Mouse (Mus musculus) neural tube, embryonic 14.5 days (tissue): ENCODE measurements around the gene Bcas3. TPM values are rescaled to one million over a fixed set of nuclear protein-coding genes. Genes with fewer than 3 reads are reported as not detected.

Experiments
- ATAC-seq: fragments of 200-750 bp; cut with Nextera tagmentation; 2 replicates; pipeline ENCODE4 v1.8.0; 2017; ENCODE audit warnings: low read depth, mild to moderate bottlenecking, moderate TSS enrichment, moderate library complexity
- H3K27ac ChIP-seq: fragments of 300-500 bp; sonication (generic); 2 replicates; pipeline ENCODE4 v1.5.1; 2014; ENCODE audit warnings: low read depth, mild to moderate bottlenecking, control low read depth, low read length, moderate library complexity, mixed read lengths
- H3K27me3 ChIP-seq: fragments of 300-500 bp; sonication (generic); 2 replicates; pipeline ENCODE4 v1.6.1; 2014; ENCODE audit warnings: low read length; ENCODE audit not compliant: control insufficient read depth, insufficient read depth
- H3K36me3 ChIP-seq: fragments of 300-500 bp; sonication (generic); 2 replicates; pipeline ENCODE4 v1.6.1; 2014; ENCODE audit warnings: low read length, mixed read lengths; ENCODE audit not compliant: control insufficient read depth, insufficient read depth
- H3K4me1 ChIP-seq: fragments of 300-500 bp; sonication (generic); 2 replicates; pipeline ENCODE4 v1.6.1; 2014; ENCODE audit warnings: low read length; ENCODE audit not compliant: control insufficient read depth, insufficient read depth
- H3K4me2 ChIP-seq: fragments of 300-500 bp; sonication (generic); 2 replicates; pipeline ENCODE4 v1.6.1; 2014; ENCODE audit warnings: mild to moderate bottlenecking, low read depth, low read length, control low read depth
- H3K4me3 ChIP-seq: fragments of 300-500 bp; sonication (generic); 2 replicates; pipeline ENCODE4 v1.5.1; 2014; ENCODE audit warnings: low read depth, low read length, control low read depth, mixed read lengths
- H3K9ac ChIP-seq: fragments of 300-500 bp; sonication (generic); replicated peaks from 2 replicates; pipeline ENCODE4 v1.6.1; 2014; ENCODE audit warnings: low read depth, mild to moderate bottlenecking, control low read depth, low read length, mixed read lengths
- H3K9me3 ChIP-seq: fragments of 300-500 bp; sonication (generic); 2 replicates; pipeline ENCODE4 v1.6.1; 2016; ENCODE audit warnings: low read length; ENCODE audit not compliant: control insufficient read depth
- WGBS: fragments of 180-500 bp; shearing (Covaris S2); extraction: QIAGEN DNeasy Blood & Tissue Kit; methylation state at CpG from one replicate; pipeline ENCODE4 v1.1.7; 2014; 5-methylcytosine and 5-hydroxymethylcytosine counted together
- polyA plus RNA-seq: library from polyadenylated mRNA; unstranded; fragments of >200 nt; fragmentation: Nextera tagmentation; extraction: Ambion mirVana; gene quantifications from 2 replicates; pipeline ENCODE4 v1.2.1, GENCODE M21; 2014

Gene Bcas3
- polyA plus RNA-seq, 1 experiment from 2014 or later, result 30.9 TPM

DNA sequence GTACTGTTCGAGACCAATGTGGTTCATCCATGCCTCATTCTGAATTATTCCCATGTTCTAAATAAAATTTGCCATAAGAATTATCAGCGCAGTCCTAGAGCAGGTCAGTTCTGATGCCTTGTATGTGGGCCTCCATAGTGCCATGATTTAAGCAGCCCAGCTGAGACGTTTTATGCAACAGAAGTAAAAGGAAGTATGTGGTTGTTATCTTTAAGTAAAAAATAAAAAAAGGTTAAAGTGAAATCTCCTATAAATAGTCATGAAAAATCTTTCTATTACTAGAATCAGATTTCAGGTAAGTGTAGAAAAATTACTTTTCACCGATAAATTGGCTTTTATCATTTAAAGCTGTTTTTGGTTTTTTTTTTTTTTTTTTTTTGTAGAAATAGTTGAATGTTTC, 290.1 kb downstream of the Bcas3 start:
- 79% methylated on average over 4 of the region's 4 CpGs for WGBS
- Histone ChIP-seq H3K27me3 (no peaks in the 10 kb centered on the region), H3K27ac (no peak overlapping the region), H3K4me1 (peaks cover 26% of the 10 kb centered on the region), H3K9ac (no peak overlapping the region), H3K36me3 (no peaks in the 10 kb centered on the region), H3K9me3 (no peaks in the 10 kb centered on the region), H3K4me2 (no peak overlapping the region), H3K4me3 (no peak overlapping the region)
- no peak for ATAC-seq

- Histone ChIP-seq H3K4me2 (no peak overlapping the region), H3K4me3 (no peak overlapping the region), H3K9me3 (no peaks in the 10 kb centered on the region), H3K27ac (no peak overlapping the region), H3K27me3 (no peaks in the 10 kb centered on the region), H3K36me3 (no peaks in the 10 kb centered on the region), H3K4me1 (peaks cover 26% of the 10 kb centered on the region), H3K9ac (no peak overlapping the region)
- no peak for ATAC-seq
- WGBS, result 34% methylated on average over 10 of the region's 10 CpGs
These were observed 290.6 kb downstream of the Bcas3 start for GRCm38 (mm10) chr11:85643479-85644000.

- H3K4me1 ChIP-seq, result peaks cover 26% of the 10 kb centered on the region
- H3K9me3 ChIP-seq, result no peaks in the 10 kb centered on the region
- no peaks in the 10 kb centered on the region for H3K36me3 ChIP-seq
- H3K4me2 ChIP-seq, result no peak overlapping the region
- H3K4me3 ChIP-seq, result no peak overlapping the region
- no peaks in the 10 kb centered on the region for H3K27me3 ChIP-seq
- H3K27ac ChIP-seq, result no peak overlapping the region
- 66% methylated on average over 12 of the region's 12 CpGs for WGBS
- no peak overlapping the region for H3K9ac ChIP-seq
- no peak for ATAC-seq
These were observed 291.2 kb downstream of the Bcas3 start for GRCm38 (mm10) chr11:85644027-85644747.

GRCm38 (mm10) chr11:85644748-85645060, 291.7 kb downstream of the Bcas3 start:
- WGBS, result 79% methylated on average over 6 of the region's 6 CpGs
- Histone ChIP-seq H3K36me3 (no peaks in the 10 kb centered on the region), H3K4me3 (no peak overlapping the region), H3K27me3 (no peaks in the 10 kb centered on the region), H3K9me3 (no peaks in the 10 kb centered on the region), H3K4me1 (peaks cover 26% of the 10 kb centered on the region), H3K27ac (no peak overlapping the region), H3K9ac (no peak overlapping the region), H3K4me2 (no peak overlapping the region)
- ATAC-seq, result no peak

GRCm38 (mm10) chr11:85645152-85645835, 292.3 kb downstream of the Bcas3 start:
- H3K4me1 ChIP-seq, result peaks cover 22% of the 10 kb centered on the region
- H3K27me3 ChIP-seq, result no peaks in the 10 kb centered on the region
- H3K4me3 ChIP-seq, result no peak overlapping the region
- no peaks in the 10 kb centered on the region for H3K36me3 ChIP-seq
- no peak for ATAC-seq
- WGBS, result 64% methylated on average over 7 of the region's 7 CpGs
- H3K4me2 ChIP-seq, result no peak overlapping the region
- H3K9ac ChIP-seq, result no peak overlapping the region
- H3K9me3 ChIP-seq, result no peaks in the 10 kb centered on the region
- H3K27ac ChIP-seq, result no peak overlapping the region

GRCm38 (mm10) chr11:85648893-85649292, 295.9 kb downstream of the Bcas3 start:
- Histone ChIP-seq H3K27ac (no peak overlapping the region), H3K27me3 (no peaks in the 10 kb centered on the region), H3K4me3 (no peak overlapping the region), H3K4me2 (no peak overlapping the region), H3K9ac (no peak overlapping the region), H3K9me3 (no peaks in the 10 kb centered on the region), H3K4me1 (peaks cover 5% of the 10 kb centered on the region; the same call in 1 of the 2 replicates), H3K36me3 (no peaks in the 10 kb centered on the region)
- 75% methylated on average over 3 of the region's 3 CpGs for WGBS
- ATAC-seq, result no peak

DNA sequence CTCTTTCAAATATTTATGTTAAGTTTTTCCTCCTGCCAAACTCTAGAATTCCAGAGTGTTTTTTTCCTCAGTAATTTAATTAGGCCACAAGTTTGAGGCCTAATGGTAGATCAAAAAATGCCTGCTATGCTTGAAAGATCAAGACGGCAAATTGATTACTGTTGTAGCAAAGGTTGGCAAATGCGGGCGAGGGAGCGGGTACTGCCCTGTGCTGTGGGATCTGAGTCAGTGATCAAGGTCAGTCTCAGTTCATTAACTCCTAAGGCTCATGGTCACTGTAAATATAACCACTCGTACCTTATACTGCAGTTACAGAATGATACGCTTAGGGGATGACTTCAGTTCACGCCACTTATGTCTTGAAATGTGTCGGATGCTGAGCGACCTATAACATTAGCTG, 296.4 kb downstream of the Bcas3 start:
- Histone ChIP-seq H3K36me3 (no peaks in the 10 kb centered on the region), H3K4me3 (no peak overlapping the region), H3K27ac (no peak overlapping the region), H3K27me3 (no peaks in the 10 kb centered on the region), H3K9ac (no peak overlapping the region), H3K9me3 (no peaks in the 10 kb centered on the region), H3K4me2 (no peak overlapping the region), H3K4me1 (no peaks in the 10 kb centered on the region)
- no peak for ATAC-seq
- 77% methylated on average over 9 of the region's 9 CpGs for WGBS

DNA sequence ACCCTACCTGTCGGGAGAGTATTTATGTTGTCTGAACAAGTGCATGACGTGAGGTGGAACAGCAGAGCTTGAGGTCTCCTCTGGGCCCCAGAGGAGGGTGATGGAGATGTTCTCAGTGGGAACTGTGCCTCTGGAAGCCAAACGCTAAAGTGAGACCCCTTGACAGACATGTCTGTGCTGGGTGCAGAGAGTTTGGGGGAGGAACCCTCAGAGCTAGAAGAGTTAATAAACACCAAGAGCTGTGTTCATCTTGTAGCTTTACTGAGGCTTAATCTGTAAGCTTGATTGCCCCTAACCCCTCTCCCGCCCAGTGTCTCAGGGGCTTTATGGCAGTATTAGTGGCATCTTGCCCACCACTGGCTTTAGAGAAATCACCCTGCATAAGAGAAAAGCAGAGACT, 304.5 kb downstream of the Bcas3 start:
- Histone ChIP-seq H3K4me1 (peaks cover 10% of the 10 kb centered on the region; the same call in 1 of the 2 replicates), H3K9me3 (no peaks in the 10 kb centered on the region), H3K27ac (no peak overlapping the region), H3K9ac (no peak overlapping the region), H3K27me3 (no peaks in the 10 kb centered on the region), H3K36me3 (no peaks in the 10 kb centered on the region), H3K4me3 (no peak overlapping the region), H3K4me2 (no peak overlapping the region)
- WGBS, result 48% methylated on average over 4 of the region's 4 CpGs
- no peak for ATAC-seq

DNA sequence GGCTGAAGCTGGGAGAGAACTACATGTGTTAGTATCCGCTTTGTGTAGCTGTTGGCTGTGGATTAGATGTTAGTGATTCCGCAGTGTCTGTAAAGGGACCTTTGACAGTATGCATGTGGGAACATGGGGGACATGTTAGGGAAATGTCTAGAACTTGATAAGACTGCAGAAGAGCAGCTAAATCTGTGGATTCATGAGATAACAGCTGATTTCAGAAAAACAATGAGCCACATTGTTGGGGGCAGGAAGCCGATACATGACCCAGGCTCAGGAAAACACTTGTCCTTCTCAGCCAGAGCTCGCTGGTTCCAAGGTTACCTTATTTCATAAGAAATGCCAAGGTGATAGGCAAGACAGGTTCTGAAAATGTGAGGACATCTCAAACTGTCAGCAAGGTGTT, 307.3 kb downstream of the Bcas3 start:
- H3K36me3 ChIP-seq, result no peaks in the 10 kb centered on the region
- H3K9ac ChIP-seq, result no peak overlapping the region
- no peak overlapping the region for H3K4me3 ChIP-seq
- no peak for ATAC-seq
- H3K27me3 ChIP-seq, result no peaks in the 10 kb centered on the region
- H3K4me1 ChIP-seq, result peaks cover 10% of the 10 kb centered on the region; the same call in 1 of the 2 replicates
- no peak overlapping the region for H3K4me2 ChIP-seq
- WGBS, result 95% methylated on average over 4 of the region's 4 CpGs
- no peaks in the 10 kb centered on the region for H3K9me3 ChIP-seq
- H3K27ac ChIP-seq, result no peak overlapping the region
